Mouse (Mus musculus) cerebellum, postnatal 14 days (tissue): ENCODE measurements at regions not wholly inside any gene's neighbourhood (a gene's known extent, or its start where the extent isn't known, plus 50 kb on each side); places are given as distances from the start of the nearest gene placed in this dataset.
A peak's percentile ranks its signal among the peaks of the same experiment; 100 is the strongest.
"Not testable (repeated sequence)": the region's sequence is repeated elsewhere in the genome, so short reads cannot be mapped to it uniquely, and the experiment has no call there.

Experiments used
- DNase-seq, 2 experiments: peaks; one replicate each; pipeline ENCODE4 v3.0.0; 2021; ENCODE audit warnings: mixed read lengths in 2 of 2

- no peak for DNase-seq
Measured at GRCm38 (mm10) chr10:54858075-54858474, 781.7 kb upstream of the Man1a start.

GRCm38 (mm10) chr10:54841591-54841990, 765.2 kb upstream of the Man1a start:
- no peak for DNase-seq

GRCm38 (mm10) chr10:54839008-54839407, 762.6 kb upstream of the Man1a start:
- DNase-seq: no peak

GRCm38 (mm10) chr10:54814604-54815122, 738.3 kb upstream of the Man1a start:
- DNase-seq: no peak

GRCm38 (mm10) chr10:54799478-54800196, 723.2 kb upstream of the Man1a start:
- DNase-seq: peak; percentile 1 to 3

GRCm38 (mm10) chr10:54797306-54797705, 720.9 kb upstream of the Man1a start:
- DNase-seq: no peak

GRCm38 (mm10) chr10:54761084-54761483, 684.7 kb upstream of the Man1a start:
- DNase-seq: no peak

GRCm38 (mm10) chr10:54749239-54749638, 672.8 kb upstream of the Man1a start:
- DNase-seq: peak; percentile 4 to 41

GRCm38 (mm10) chr10:54737108-54737507, 660.7 kb upstream of the Man1a start:
- no peak for DNase-seq

- no peak for DNase-seq
Measured at GRCm38 (mm10) chr10:54712684-54713083, 636.3 kb upstream of the Man1a start.

GRCm38 (mm10) chr10:54667791-54668190, 591.4 kb upstream of the Man1a start:
- DNase-seq: not testable (repeated sequence)
